Mouse (Mus musculus): ENCODE measurements around the gene Uspl1. TPM values are rescaled to one million over a fixed set of nuclear protein-coding genes. Genes with fewer than 3 reads are reported as not detected.

Gene Uspl1
- total RNA-seq, 2 experiments from 2014 or later, result 27.4 to 32.3 TPM

- DNase-seq (ENCODE audit: low spot score in 2 of 2), result no peak
These were observed 69.3 kb downstream of the Uspl1 start for GRCm38 (mm10) chr5:149253491-149253890.

- no peak for DNase-seq (ENCODE audit: low spot score in 2 of 2)
These were observed 71.4 kb downstream of the Uspl1 start for GRCm38 (mm10) chr5:149255522-149255921.

- no peak for DNase-seq (ENCODE audit: low spot score in 2 of 2)
These were observed 73.5 kb downstream of the Uspl1 start for GRCm38 (mm10) chr5:149257518-149258281.

GRCm38 (mm10) chr5:149259093-149259492 is 74.9 kb downstream of the Uspl1 start:
- peak in 1 of 2 experiments; percentile 57 for DNase-seq (ENCODE audit: low spot score in 2 of 2)

GRCm38 (mm10) chr5:149261449-149261848 is 77.3 kb downstream of the Uspl1 start:
- DNase-seq (ENCODE audit: low spot score in 2 of 2), result no peak

GRCm38 (mm10) chr5:149261866-149262265 is 77.7 kb downstream of the Uspl1 start:
- DNase-seq (ENCODE audit: low spot score in 2 of 2), result peak in 1 of 2 experiments; percentile 32

- DNase-seq (ENCODE audit: low spot score in 2 of 2), result no peak
These were observed 80.3 kb downstream of the Uspl1 start, which contains the start of gene Alox5ap for GRCm38 (mm10) chr5:149264405-149264804. Gene Alox5ap (plus strand): TSS chr5:149264767.

GRCm38 (mm10) chr5:149264878-149265279 is 80.7 kb downstream of the Uspl1 start:
- DNase-seq (ENCODE audit: low spot score in 2 of 2), result no peak

Small RNA genes within 50 kb of the gene (microRNA-seq; reads per million reads assigned to microRNA genes)
- gene Gm24105, result not detected

Other genes starting within 250 kb of the Uspl1 start
- gene Gm42791, start 189.2 kb upstream of the Uspl1 start, total RNA-seq (2021), result 1 to 10 TPM; 1.5 to 3.6 TPM
- 100 to 1,000 TPM; 233 to 278 TPM for gene Hmgb1, start 139 bp downstream of the Uspl1 start, total RNA-seq (2021)
- 10 to 100 TPM in 1 of 2 experiments, 1 to 10 TPM in 1; 7.9 to 17.8 TPM for gene Alox5ap, start 80.4 kb downstream of the Uspl1 start, total RNA-seq (2021)
- gene Medag, start 227.4 kb downstream of the Uspl1 start, total RNA-seq (2021), result 10 to 100 TPM; 32.1 to 36.4 TPM